Mouse (Mus musculus): ENCODE data around the gene Nuak2.

The Nuak2 gene

DNA sequence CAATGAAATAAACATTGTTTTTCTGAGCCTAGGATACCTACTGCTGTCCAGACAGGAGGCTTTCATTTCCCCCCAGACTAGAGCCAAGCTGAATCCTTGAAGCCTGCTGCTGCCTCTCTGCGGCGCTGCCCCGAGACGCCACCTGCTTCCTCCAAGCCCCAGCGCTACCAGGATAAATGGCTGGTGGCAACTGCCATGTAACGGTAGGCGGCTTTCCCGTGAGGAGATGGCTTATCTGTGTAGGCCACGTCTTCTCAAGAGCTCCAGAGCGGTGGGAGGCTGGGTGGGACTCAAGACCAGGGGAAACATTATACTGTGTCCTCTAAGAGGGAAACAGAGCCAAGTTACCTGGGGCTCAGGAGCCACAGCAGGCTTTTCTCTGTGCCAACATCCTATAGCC is 66.0 kb downstream of the Nuak2 start:
- DNase-seq, result no peak

All from kidney, adult 9 months (tissue).